Mouse (Mus musculus) bone marrow, adult 2 months (tissue): ENCODE data around the gene Lenep.

Experiments used
- CTCF ChIP-seq: fragments of 200-500 bp; IDR thresholded peaks from 2 replicates; pipeline ENCODE4 v1.5.1; 2011; ENCODE audit warnings: low read length, control low read depth; ENCODE audit not compliant: control insufficient read depth, insufficient read depth
- POLR2A ChIP-seq: fragments of 200-500 bp; IDR thresholded peaks from 2 replicates; pipeline ENCODE4 v1.6.1; 2011; ENCODE audit warnings: low read depth, mild to moderate bottlenecking, control low read depth, low read length, borderline replicate concordance; ENCODE audit not compliant: control insufficient read depth

DNA sequence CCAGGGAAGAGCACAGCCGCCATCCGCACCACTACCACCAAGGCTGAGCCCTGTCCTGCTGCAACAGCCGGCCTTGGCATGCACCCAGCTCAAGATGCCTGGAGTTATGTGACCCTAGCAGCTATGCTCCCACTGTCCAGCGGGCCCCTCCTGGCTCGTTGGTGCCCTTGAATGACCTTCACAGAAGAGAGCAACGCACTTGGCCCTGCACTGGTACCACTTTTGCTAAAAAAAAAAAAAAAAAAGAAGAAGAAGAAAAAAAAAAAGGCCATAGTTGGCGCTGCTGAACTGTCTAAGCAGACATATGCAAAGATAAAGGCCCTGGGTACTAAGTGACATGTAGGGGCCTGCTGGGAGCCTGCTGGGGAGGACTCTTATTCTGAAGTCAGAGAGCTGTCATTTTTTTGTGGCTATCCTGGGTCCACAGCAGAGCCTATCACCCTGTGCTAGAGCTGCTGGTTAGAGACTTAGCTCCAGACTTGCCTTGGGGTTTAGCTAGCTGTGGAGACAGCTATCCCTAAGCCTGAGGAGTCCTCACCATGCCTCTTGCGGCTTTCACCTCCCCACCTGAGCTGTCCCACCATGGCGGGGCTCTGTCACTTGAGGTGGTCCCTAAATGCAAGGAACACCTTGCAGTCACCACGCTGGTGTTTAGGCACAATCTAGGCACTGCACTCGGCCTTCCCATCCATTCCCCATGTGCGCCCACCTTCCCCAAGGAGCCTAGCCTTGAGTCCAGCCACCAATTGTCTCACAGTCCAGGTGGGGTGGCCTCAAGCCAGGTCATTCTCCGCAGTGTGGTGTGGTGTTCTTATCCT, 46.3 kb upstream of the Lenep start:
- no peak for TF ChIP-seq CTCF
- no peak for TF ChIP-seq POLR2A
